Mouse (Mus musculus): ENCODE measurements around the gene Auh.

GRCm38 (mm10) chr13:52863436-52863835 is 66.0 kb downstream of the Auh start:
- TF ChIP-seq CTCF (IDR thresholded peaks at IDR 0.05; ENCODE audit: low read depth, low read length) (no peak), EP300 (IDR thresholded peaks at IDR 0.05; ENCODE audit: insufficient read depth, low read depth, low read length) (no peak)

All from ES-Bruce4 (cell line).